Mouse (Mus musculus) kidney, postnatal 0 days (tissue): ENCODE results near the gene Tspo2. TPM values are rescaled to one million over a fixed set of nuclear protein-coding genes. Genes with fewer than 3 reads are reported as not detected.

ENCODE experiments used
- ATAC-seq: fragments of 200-750 bp; cut with Nextera tagmentation; replicated peaks from 2 replicates; pipeline ENCODE4 v1.8.0; 2017; ENCODE audit warnings: low read depth, moderate number of reproducible peaks, moderate TSS enrichment, moderate library complexity; ENCODE audit not compliant: low FRiP score
- DNase-seq: peaks from one replicate; pipeline ENCODE4 v3.0.0-alpha.2; 2016; ENCODE audit warnings: low spot score
- H3K27ac ChIP-seq: fragments of 300-500 bp; sonication (generic); 2 replicates; pipeline ENCODE4 v1.5.1; 2014; ENCODE audit warnings: mild to moderate bottlenecking
- H3K27me3 ChIP-seq: fragments of 300-500 bp; sonication (generic); 2 replicates; pipeline ENCODE4 v1.6.1; 2014; ENCODE audit warnings: low read length, mixed read lengths; ENCODE audit not compliant: insufficient read depth
- H3K36me3 ChIP-seq: fragments of 300-500 bp; sonication (generic); 2 replicates; pipeline ENCODE4 v1.6.1; 2014; ENCODE audit warnings: low read length, mixed read lengths; ENCODE audit not compliant: insufficient read depth
- H3K4me1 ChIP-seq: fragments of 300-500 bp; sonication (generic); replicated peaks from 2 replicates; pipeline ENCODE4 v1.6.1; 2014; ENCODE audit warnings: antibody characterized with exemption, low read length, mixed read lengths; ENCODE audit not compliant: insufficient read depth
- H3K4me2 ChIP-seq: fragments of 300-500 bp; sonication (generic); 2 replicates; pipeline ENCODE4 v1.6.1; 2014; ENCODE audit warnings: mild to moderate bottlenecking, low read length, moderate library complexity, mixed read lengths
- H3K4me3 ChIP-seq: fragments of 300-500 bp; sonication (generic); replicated peaks from 2 replicates; pipeline ENCODE4 v1.5.1; 2014; ENCODE audit warnings: low read depth, low read length
- H3K9ac ChIP-seq: fragments of 300-500 bp; sonication (generic); 2 replicates; pipeline ENCODE4 v1.6.1; 2014; ENCODE audit warnings: low read depth, low read length
- H3K9me3 ChIP-seq: fragments of 300-500 bp; sonication (generic); replicated peaks from 2 replicates; pipeline ENCODE4 v1.6.1; 2016; ENCODE audit warnings: low read length, inconsistent platforms, mixed read lengths
- CTCF ChIP-seq: IDR thresholded peaks from 2 replicates; pipeline ENCODE4 v1.5.1; 2016; ENCODE audit warnings: antibody characterized with exemption, low read depth, mild to moderate bottlenecking, moderate library complexity
- WGBS: fragments of 180-500 bp; shearing (Covaris S2); extraction: QIAGEN DNeasy Blood & Tissue Kit; methylation state at CpG from one replicate; pipeline ENCODE4 v1.1.7; 2014; 5-methylcytosine and 5-hydroxymethylcytosine counted together
- polyA plus RNA-seq: library from polyadenylated mRNA; unstranded; fragments of >200 nt; fragmentation: Nextera tagmentation; extraction: Ambion mirVana; gene quantifications from 2 replicates; pipeline ENCODE4 v1.2.1, GENCODE M21; 2015

The Tspo2 gene
- polyA plus RNA-seq, 1 experiment from 2014 or later: 1.2 TPM

DNA sequence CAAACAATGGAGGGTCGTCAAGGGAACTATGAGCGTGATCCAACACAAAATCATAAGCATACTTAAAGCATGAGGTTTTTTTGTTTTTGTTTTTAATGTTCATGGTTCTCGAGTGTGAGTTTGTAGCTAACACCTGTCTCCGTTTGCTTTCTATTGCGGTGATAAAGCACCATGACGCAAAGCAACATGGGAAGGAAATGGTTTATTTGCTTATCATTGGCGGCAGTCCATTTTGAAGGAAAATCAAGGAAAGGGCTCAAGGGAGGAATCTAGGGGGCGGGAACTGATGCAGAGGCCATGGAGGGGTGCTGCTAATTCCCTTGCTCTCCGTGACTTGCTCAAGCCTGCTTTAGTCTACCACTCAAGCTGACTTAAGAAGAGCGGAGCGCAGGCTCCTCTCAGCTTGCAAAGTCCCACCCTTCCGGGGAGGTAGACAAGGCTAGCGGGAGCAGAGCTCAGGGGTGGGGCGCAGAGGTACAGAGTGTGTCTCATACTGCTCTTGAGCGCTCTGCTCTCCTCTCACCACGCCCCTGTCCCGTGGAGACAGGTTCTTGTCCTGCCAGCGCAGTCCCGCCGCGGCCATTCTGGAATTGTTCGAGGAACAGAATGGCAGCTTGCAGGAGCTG is 15.6 kb upstream of the Tspo2 start:
- Histone ChIP-seq H3K27me3 (no peaks in the 10 kb centered on the region), H3K27ac (no peak overlapping the region), H3K9me3 (no peaks in the 10 kb centered on the region), H3K9ac (no peak overlapping the region), H3K36me3 (no peaks in the 10 kb centered on the region), H3K4me1 (no peaks in the 10 kb centered on the region), H3K4me3 (no peak overlapping the region), H3K4me2 (0 out of 2 replicates have a peak overlapping the region, but pooled peaks have one; percentile 10)
- no peak for TF ChIP-seq CTCF
- 45% methylated on average over 22 of the region's 22 CpGs for WGBS
- ATAC-seq (peak; percentile 52), DNase-seq (no peak)

DNA sequence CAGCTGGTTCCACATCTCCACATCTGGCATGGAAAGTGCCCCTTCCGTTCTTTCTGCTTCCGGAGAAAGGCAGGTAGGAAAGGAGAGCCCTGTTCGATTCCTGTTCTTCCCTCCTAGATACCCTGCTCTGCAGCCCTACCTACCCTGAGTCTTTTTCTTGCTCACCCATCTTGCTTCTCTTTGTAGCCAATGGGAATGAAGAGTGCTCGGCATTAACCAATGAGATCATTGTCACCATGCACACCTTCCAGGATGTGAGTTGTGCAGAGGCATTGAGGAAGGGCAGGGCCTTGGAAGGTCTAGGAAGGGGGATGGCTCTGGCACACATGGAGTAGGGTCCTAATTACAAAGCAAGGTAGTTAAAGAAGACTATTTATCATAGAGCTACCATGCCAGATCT is 12.1 kb upstream of the Tspo2 start:
- H3K9ac ChIP-seq: no peak overlapping the region
- no peak overlapping the region for H3K4me3 ChIP-seq
- no peak overlapping the region for H3K27ac ChIP-seq
- 88% methylated on average over 4 of the region's 4 CpGs for WGBS
- H3K36me3 ChIP-seq: no peaks in the 10 kb centered on the region
- no peak for ATAC-seq
- no peaks in the 10 kb centered on the region for H3K9me3 ChIP-seq
- no peak overlapping the region for H3K4me2 ChIP-seq
- no peak for TF ChIP-seq CTCF
- H3K27me3 ChIP-seq: no peaks in the 10 kb centered on the region
- no peak for DNase-seq
- H3K4me1 ChIP-seq: no peaks in the 10 kb centered on the region

DNA sequence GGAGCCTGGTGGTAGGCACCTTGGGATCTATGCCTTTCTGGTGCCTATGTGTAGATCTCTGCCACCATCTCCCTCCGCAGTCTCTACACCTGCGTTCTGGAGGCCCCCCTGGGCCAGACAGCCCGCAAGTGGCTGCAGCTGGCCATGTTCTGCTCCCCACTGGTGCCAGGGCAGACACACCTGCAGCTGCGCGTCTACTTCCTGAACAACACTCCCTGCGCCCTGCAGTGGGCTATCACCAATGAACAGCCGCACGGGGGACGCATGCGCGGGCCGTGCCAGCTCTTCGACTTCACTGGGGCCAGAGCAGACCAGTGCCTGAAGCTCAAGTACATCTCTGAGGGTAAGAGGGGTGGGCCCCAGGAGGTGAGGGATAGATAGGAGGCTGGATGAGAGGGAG is 10.8 kb upstream of the Tspo2 start:
- 95% methylated on average over 13 of the region's 13 CpGs for WGBS
- Histone ChIP-seq H3K27ac (no peak overlapping the region), H3K9ac (no peak overlapping the region), H3K4me2 (no peak overlapping the region), H3K9me3 (no peaks in the 10 kb centered on the region), H3K4me1 (no peaks in the 10 kb centered on the region), H3K4me3 (no peak overlapping the region), H3K27me3 (no peaks in the 10 kb centered on the region), H3K36me3 (no peaks in the 10 kb centered on the region)
- no peak for TF ChIP-seq CTCF
- ATAC-seq: no peak
- no peak for DNase-seq

DNA sequence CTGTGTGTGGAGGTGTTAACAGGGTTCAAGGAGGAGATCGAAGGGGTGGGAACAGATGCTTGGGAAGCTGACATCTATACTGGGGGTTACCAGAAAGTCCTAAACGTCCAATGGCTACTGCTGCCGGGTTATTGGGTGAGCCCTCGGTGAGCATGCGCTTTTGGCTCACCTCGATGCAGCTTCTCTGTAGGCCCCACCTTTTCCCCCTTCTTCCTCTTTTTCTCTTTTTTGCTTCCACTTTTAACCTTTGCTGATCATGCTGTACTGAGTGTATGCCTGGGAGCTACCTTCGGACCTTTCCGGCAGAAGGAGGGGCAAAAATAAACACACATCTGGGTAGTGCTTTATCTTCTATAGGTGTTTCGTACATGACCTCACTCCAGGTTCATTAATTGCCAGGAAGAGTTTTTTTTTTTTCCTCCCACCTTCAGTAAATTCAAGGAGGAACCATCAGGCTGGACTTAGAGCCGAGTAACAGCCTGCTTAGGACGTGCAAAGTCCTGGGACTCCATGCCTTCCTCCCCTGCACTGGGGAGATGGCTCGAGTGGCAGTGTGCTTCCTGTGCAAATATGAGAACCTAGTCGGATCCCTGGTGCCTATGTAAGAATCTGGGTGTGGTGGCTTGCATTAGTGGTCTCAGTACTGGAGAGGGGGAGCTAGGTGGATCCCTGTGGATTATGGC is 6.8 kb upstream of the Tspo2 start:
- WGBS: 47% methylated on average over 13 of the region's 13 CpGs
- no peaks in the 10 kb centered on the region for H3K4me1 ChIP-seq
- H3K4me3 ChIP-seq: no peak overlapping the region
- no peak for DNase-seq
- no peaks in the 10 kb centered on the region for H3K36me3 ChIP-seq
- H3K9ac ChIP-seq: no peak overlapping the region
- H3K27me3 ChIP-seq: no peaks in the 10 kb centered on the region
- H3K4me2 ChIP-seq: no peak overlapping the region
- no peak overlapping the region for H3K27ac ChIP-seq
- ATAC-seq: no peak
- no peaks in the 10 kb centered on the region for H3K9me3 ChIP-seq
- TF ChIP-seq CTCF: no peak

DNA sequence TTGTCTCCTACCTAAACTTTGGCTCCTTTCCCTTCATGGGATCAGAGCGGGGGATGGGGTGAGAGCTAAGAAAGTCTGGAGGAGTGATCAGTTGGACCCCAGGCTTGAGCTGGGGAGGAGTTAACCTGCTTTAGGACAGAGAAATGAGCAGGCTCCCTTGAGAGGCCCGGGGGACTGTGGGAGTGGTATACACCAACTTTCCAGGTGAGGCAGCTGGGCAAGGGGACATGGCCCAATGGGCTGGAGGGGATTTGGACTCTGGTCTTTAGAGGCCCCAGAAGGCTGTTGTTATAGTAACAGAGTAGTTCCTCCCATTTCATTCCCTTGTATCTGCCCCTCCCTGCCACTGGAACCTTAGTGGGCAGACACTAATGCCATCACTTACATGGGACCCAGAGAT is 4.6 kb upstream of the Tspo2 start:
- peak; percentile 71; the same call in 1 of the 2 replicates for ATAC-seq
- Histone ChIP-seq H3K4me3 (no peak overlapping the region), H3K9ac (no peak overlapping the region), H3K27ac (no peak overlapping the region), H3K4me2 (no peak overlapping the region), H3K4me1 (peaks cover 9% of the 10 kb centered on the region), H3K36me3 (no peaks in the 10 kb centered on the region), H3K9me3 (no peaks in the 10 kb centered on the region), H3K27me3 (no peaks in the 10 kb centered on the region)
- no peak for TF ChIP-seq CTCF
- 86% methylated on average over 2 of the region's 2 CpGs for WGBS
- DNase-seq: no peak

DNA sequence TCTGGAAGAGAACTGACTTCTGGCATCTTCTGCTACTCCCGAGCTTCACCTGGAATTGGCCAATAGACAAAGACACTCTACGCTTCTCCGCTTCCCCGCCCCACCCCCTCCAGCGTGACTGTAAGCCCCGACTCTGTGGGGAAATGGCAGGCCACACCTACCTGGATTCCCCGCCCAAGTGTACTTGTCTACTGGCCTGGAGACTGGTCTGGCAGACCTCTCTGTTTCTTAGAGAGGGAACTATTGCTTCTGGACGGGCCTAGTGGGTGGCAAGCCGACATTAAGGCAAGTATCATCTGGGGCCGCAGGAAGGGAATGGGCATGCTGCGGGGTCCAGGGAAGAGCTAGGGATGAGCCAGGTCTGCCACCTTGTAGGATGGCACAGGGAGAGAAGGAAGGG is 3.4 kb upstream of the Tspo2 start, which contains the start of gene Unc5cl:
Gene Unc5cl (plus strand): TSS at position 214 of the 400 bp plus-strand sequence.
- Histone ChIP-seq H3K27ac (no peak within 1 kb of the TSS), H3K27me3 (no peaks in the 10 kb centered on the region), H3K9ac (no peak within 1 kb of the TSS), H3K4me3 (no peak within 1 kb of the TSS), H3K36me3 (no peaks in the 10 kb centered on the region), H3K9me3 (no peaks in the 10 kb centered on the region), H3K4me1 (peaks cover 9% of the 10 kb centered on the region), H3K4me2 (no peak within 1 kb of the TSS)
- TF ChIP-seq CTCF: no peak
- 59% methylated on average over 11 of the region's 11 CpGs for WGBS
- DNase-seq (no peak), ATAC-seq (no peak)
